Mouse (Mus musculus) cerebral cortex, adult 2 months (tissue): ENCODE data around the gene 1110057P08Rik.

Experiments
- WGBS: fragments of 180-500 bp; shearing (Covaris S2); methylation state at CpG from one replicate; pipeline ENCODE4 v1.1.7; 2018; 5-methylcytosine and 5-hydroxymethylcytosine counted together

The 1110057P08Rik gene

DNA sequence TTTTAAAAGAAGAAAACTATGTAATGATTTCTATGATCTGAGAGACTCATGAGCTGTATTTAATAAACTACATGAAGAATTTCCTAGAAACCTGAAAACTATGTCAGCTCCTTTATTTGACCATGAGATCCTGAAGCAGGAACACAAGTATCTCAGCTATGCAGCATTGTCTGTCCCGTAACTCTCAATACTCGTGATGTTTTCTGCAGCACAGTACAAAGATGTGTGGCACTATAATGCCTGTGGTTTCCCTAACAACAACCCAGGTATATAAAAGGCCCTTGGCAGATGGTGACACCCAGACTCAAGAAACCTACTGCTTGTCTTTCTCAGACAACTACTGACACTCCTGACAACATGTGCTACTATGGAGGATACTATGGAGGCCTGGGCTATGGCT lies at the start of gene 1110057P08Rik:
Gene 1110057P08Rik, plus strand, starts transcription at position 301 of the 400 bp plus-strand sequence.
- WGBS, result 79% methylated on average over 2 of the region's 2 CpGs

GRCm38 (mm10) chr16:89140551-89140950 lies 34.0 kb upstream of the 1110057P08Rik start, which contains the start of gene Gm6358:
TSS of gene Gm6358 (plus strand) at chr16:89140851.
- 94% methylated on average over 1 of the region's 1 CpGs for WGBS

GRCm38 (mm10) chr16:89150786-89151185 lies 23.7 kb upstream of the 1110057P08Rik start, which contains the start of gene Gm10061:
TSS of gene Gm10061 (plus strand) at chr16:89151086.
- WGBS, result 96% methylated on average over 1 of the region's 1 CpGs

DNA sequence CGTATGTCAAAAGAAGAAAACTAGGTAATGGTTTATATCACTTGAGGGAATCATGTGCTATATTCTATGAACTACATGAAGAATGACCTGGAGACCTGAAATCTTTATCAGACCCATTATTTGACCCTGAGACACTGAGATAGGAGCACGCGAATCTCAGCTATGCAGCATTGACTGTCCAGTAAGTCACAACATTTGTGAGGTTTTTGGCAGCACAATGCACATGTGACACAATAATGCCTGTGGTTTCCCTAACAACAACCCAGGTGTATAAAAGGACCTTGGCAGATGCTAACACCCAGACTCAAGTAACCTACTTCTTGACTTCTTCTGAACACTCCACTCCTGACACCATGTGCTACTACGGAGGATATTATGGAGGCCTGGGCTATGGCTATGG lies 16.9 kb upstream of the 1110057P08Rik start, which contains the start of gene Gm9789:
Gene Gm9789, plus strand, starts transcription at position 301 of the 400 bp plus-strand sequence.
- WGBS, result 92% methylated on average over 4 of the region's 4 CpGs

DNA sequence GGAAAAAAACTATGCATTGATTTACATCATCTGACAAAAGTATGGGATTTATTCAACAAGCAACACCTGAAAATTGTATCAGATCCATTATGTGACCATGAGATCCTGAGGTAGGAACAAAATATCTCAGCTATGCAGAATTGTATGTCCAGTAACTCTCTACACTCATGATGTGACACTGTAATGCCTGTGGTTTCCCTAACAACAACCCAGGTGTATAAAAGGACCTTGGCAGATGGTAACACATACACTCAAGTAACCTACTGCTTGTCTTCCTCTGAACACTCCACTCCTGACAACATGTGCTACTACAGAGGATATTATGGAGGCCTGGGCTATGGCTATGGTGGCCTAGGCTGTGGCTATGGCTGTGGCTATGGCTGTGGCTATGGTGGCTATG lies 5.3 kb upstream of the 1110057P08Rik start, which contains the start of gene Gm7735:
Gene Gm7735, plus strand, starts transcription at position 301 of the 400 bp plus-strand sequence.

DNA sequence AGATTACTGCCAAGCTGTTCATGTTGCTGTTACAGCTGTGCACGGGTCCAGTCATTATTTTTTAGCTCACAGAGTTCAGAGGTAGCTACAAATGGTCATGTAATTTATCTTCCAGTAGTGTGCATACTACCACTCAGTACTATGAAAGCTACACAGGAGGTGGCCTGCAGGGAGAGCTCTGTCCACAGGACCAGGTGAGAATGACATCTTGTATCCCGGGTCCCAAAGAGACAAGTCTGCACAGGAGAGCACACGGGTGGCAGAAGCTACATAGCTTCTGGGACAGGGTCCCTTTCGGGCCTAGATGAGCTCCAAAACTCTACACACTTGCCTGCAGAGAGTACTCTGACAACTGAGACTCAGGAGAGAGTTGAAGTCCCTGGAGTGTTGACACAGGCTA lies 14.1 kb downstream of the 1110057P08Rik start:
- WGBS, result 86% methylated on average over 4 of the region's 4 CpGs

DNA sequence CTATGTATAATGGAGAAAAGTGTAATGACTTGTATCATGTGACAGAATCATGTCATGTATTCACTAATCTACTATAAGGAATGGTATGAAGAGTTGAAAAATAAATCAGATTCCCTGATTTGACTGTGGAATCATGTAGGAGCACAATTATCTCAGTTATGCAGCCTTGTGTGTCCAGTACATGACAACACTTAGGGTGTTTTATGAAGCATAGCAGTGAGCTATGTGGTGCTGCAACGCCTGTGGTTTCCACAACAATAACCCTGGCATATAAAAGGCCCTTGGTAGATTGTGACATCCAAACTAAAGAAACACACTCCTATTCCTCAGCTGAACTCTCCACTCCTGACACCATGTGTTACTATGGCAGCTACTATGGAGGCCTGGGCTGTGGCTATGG lies 31.0 kb downstream of the 1110057P08Rik start, which contains the start of gene Krtap20-2:
Gene Krtap20-2, plus strand, starts transcription at position 301 of the 400 bp plus-strand sequence.
- 79% methylated on average over 1 of the region's 1 CpGs for WGBS
